Mouse (Mus musculus) kidney, adult 2 months (tissue): ENCODE measurements at regions not wholly inside any gene's neighbourhood (a gene's known extent, or its start where the extent isn't known, plus 50 kb on each side); places are given as distances from the start of the nearest gene placed in this dataset.

Experiments
- CTCF ChIP-seq: fragments of 200-500 bp; conservative IDR thresholded peaks from 2 replicates; pipeline ENCODE4 v1.5.1; 2011; ENCODE audit warnings: low read depth, mild to moderate bottlenecking, control low read depth, low read length, moderate library complexity, mixed read lengths; ENCODE audit not compliant: insufficient read depth, insufficient read length
- POLR2A ChIP-seq: fragments of 200-500 bp; IDR thresholded peaks from one replicate; pipeline ENCODE4 v1.6.1; 2011; ENCODE audit warnings: low read depth, low read length, control low read depth

GRCm38 (mm10) chr5:28003756-28004486 lies 67.2 kb upstream of the Insig1 start:
- TF ChIP-seq CTCF = no peak
- TF ChIP-seq POLR2A = no peak
